Mouse (Mus musculus) heart, postnatal 0 days (tissue): ENCODE measurements at regions not wholly inside any gene's neighbourhood (a gene's known extent, or its start where the extent isn't known, plus 50 kb on each side); places are given as distances from the start of the nearest gene placed in this dataset.

Source experiments
- ATAC-seq: fragments of 200-750 bp; cut with Nextera tagmentation; 2 replicates; pipeline ENCODE4 v1.8.0; 2017; ENCODE audit warnings: low read depth, moderate number of reproducible peaks, moderate library complexity; ENCODE audit not compliant: insufficient read depth
- DNase-seq: peaks from one replicate; pipeline ENCODE4 v3.0.0-alpha.2; 2016; ENCODE audit warnings: low spot score
- H3K27ac ChIP-seq: fragments of 300-500 bp; sonication (generic); 2 replicates; pipeline ENCODE4 v1.5.1; 2014; ENCODE audit warnings: low read depth, mild to moderate bottlenecking
- H3K27me3 ChIP-seq: fragments of 300-500 bp; sonication (generic); 2 replicates; pipeline ENCODE4 v1.6.1; 2014; ENCODE audit warnings: low read length, mixed read lengths; ENCODE audit not compliant: control insufficient read depth, insufficient read depth
- H3K36me3 ChIP-seq: fragments of 300-500 bp; sonication (generic); replicated peaks from 2 replicates; pipeline ENCODE4 v1.6.1; 2014; ENCODE audit warnings: low read length, mixed read lengths; ENCODE audit not compliant: control insufficient read depth, insufficient read depth
- H3K4me1 ChIP-seq: fragments of 300-500 bp; sonication (generic); 2 replicates; pipeline ENCODE4 v1.6.1; 2014; ENCODE audit warnings: antibody characterized with exemption; ENCODE audit not compliant: control insufficient read depth, insufficient read depth
- H3K4me2 ChIP-seq: fragments of 300-500 bp; sonication (generic); 2 replicates; pipeline ENCODE4 v1.6.1; 2014; ENCODE audit warnings: low read depth, mild to moderate bottlenecking, low read length, moderate library complexity
- H3K4me3 ChIP-seq: fragments of 300-500 bp; sonication (generic); 2 replicates; pipeline ENCODE4 v1.5.1; 2014; ENCODE audit warnings: low read depth, low read length
- H3K9ac ChIP-seq: fragments of 300-500 bp; sonication (generic); replicated peaks from 2 replicates; pipeline ENCODE4 v1.6.1; 2014; ENCODE audit warnings: low read depth, low read length, mixed read lengths
- H3K9me3 ChIP-seq: fragments of 300-500 bp; sonication (generic); replicated peaks from 2 replicates; pipeline ENCODE4 v1.6.1; 2016; ENCODE audit warnings: low read length; ENCODE audit not compliant: control insufficient read depth
- CTCF ChIP-seq: IDR thresholded peaks from 2 replicates; pipeline ENCODE4 v1.5.1; 2016; ENCODE audit warnings: antibody characterized with exemption, control low read depth, low read depth
- EP300 ChIP-seq: IDR thresholded peaks from 2 replicates; pipeline ENCODE4 v1.6.1; 2016; ENCODE audit warnings: antibody characterized with exemption, low read depth
- WGBS: fragments of 180-500 bp; shearing (Covaris S2); extraction: QIAGEN DNeasy Blood & Tissue Kit; methylation state at CpG from one replicate; pipeline ENCODE4 v1.1.7; 2014; 5-methylcytosine and 5-hydroxymethylcytosine counted together

GRCm38 (mm10) chr2:78023916-78024685, 77.9 kb upstream of the Cwc22 start:
- no peak overlapping the region for H3K9ac ChIP-seq
- no peak overlapping the region for H3K4me2 ChIP-seq
- no peaks in the 10 kb centered on the region for H3K36me3 ChIP-seq
- no peak for ATAC-seq
- DNase-seq, result no peak
- no peaks in the 10 kb centered on the region for H3K4me1 ChIP-seq
- no peaks in the 10 kb centered on the region for H3K27me3 ChIP-seq
- no peak overlapping the region for H3K4me3 ChIP-seq
- H3K27ac ChIP-seq, result no peak overlapping the region
- TF ChIP-seq EP300 (no peak), CTCF (no peak)
- no peaks in the 10 kb centered on the region for H3K9me3 ChIP-seq
- 62% methylated on average over 4 of the region's 4 CpGs for WGBS

GRCm38 (mm10) chr2:78023416-78023815, 77.2 kb upstream of the Cwc22 start:
- DNase-seq, result no peak
- no peak overlapping the region for H3K4me2 ChIP-seq
- no peaks in the 10 kb centered on the region for H3K27me3 ChIP-seq
- no peak overlapping the region for H3K4me3 ChIP-seq
- no peaks in the 10 kb centered on the region for H3K9me3 ChIP-seq
- H3K27ac ChIP-seq, result no peak overlapping the region
- ATAC-seq, result no peak
- no peaks in the 10 kb centered on the region for H3K36me3 ChIP-seq
- 77% methylated on average over 2 of the region's 2 CpGs for WGBS
- H3K4me1 ChIP-seq, result no peaks in the 10 kb centered on the region
- TF ChIP-seq CTCF (no peak), EP300 (no peak)
- H3K9ac ChIP-seq, result no peak overlapping the region

GRCm38 (mm10) chr2:78022756-78023155, 76.6 kb upstream of the Cwc22 start:
- no peaks in the 10 kb centered on the region for H3K4me1 ChIP-seq
- H3K4me3 ChIP-seq, result no peak overlapping the region
- WGBS, result 69% methylated on average over 4 of the region's 4 CpGs
- ATAC-seq (no peak), DNase-seq (no peak)
- H3K27ac ChIP-seq, result no peak overlapping the region
- H3K9me3 ChIP-seq, result no peaks in the 10 kb centered on the region
- H3K36me3 ChIP-seq, result no peaks in the 10 kb centered on the region
- H3K9ac ChIP-seq, result no peak overlapping the region
- TF ChIP-seq EP300 (no peak), CTCF (no peak)
- H3K27me3 ChIP-seq, result no peaks in the 10 kb centered on the region
- no peak overlapping the region for H3K4me2 ChIP-seq

- H3K9ac ChIP-seq, result no peak overlapping the region
- H3K9me3 ChIP-seq, result no peaks in the 10 kb centered on the region
- no peak for ATAC-seq
- TF ChIP-seq CTCF, result peak; percentile 52
- no peak for TF ChIP-seq EP300
- H3K36me3 ChIP-seq, result no peaks in the 10 kb centered on the region
- WGBS, result 25% methylated on average over 5 of the region's 5 CpGs
- no peak overlapping the region for H3K4me2 ChIP-seq
- no peak overlapping the region for H3K4me3 ChIP-seq
- H3K27ac ChIP-seq, result no peak overlapping the region
- peak; percentile 27 for DNase-seq
- H3K27me3 ChIP-seq, result no peaks in the 10 kb centered on the region
- H3K4me1 ChIP-seq, result no peaks in the 10 kb centered on the region
These were observed 75.7 kb upstream of the Cwc22 start for GRCm38 (mm10) chr2:78021905-78022304.

- no peak for ATAC-seq
- WGBS, result 56% methylated on average over 2 of the region's 2 CpGs
These were observed 75.3 kb upstream of the Cwc22 start for GRCm38 (mm10) chr2:78021356-78021900.

More at GRCm38 (mm10) chr2:78021356-78021900, 75.3 kb upstream of the Cwc22 start:
- H3K4me2 ChIP-seq, result no peak overlapping the region
- H3K36me3 ChIP-seq, result no peaks in the 10 kb centered on the region
- H3K9ac ChIP-seq, result no peak overlapping the region
- H3K27me3 ChIP-seq, result no peaks in the 10 kb centered on the region
- TF ChIP-seq CTCF (no peak), EP300 (no peak)
- H3K4me1 ChIP-seq, result no peaks in the 10 kb centered on the region
- no peaks in the 10 kb centered on the region for H3K9me3 ChIP-seq
- no peak overlapping the region for H3K27ac ChIP-seq
- no peak for DNase-seq
- H3K4me3 ChIP-seq, result no peak overlapping the region
